Mouse (Mus musculus): ENCODE data around the gene Kif6.
A peak's percentile ranks its signal among the peaks of the same experiment; 100 is the strongest.

The Kif6 gene

DNA sequence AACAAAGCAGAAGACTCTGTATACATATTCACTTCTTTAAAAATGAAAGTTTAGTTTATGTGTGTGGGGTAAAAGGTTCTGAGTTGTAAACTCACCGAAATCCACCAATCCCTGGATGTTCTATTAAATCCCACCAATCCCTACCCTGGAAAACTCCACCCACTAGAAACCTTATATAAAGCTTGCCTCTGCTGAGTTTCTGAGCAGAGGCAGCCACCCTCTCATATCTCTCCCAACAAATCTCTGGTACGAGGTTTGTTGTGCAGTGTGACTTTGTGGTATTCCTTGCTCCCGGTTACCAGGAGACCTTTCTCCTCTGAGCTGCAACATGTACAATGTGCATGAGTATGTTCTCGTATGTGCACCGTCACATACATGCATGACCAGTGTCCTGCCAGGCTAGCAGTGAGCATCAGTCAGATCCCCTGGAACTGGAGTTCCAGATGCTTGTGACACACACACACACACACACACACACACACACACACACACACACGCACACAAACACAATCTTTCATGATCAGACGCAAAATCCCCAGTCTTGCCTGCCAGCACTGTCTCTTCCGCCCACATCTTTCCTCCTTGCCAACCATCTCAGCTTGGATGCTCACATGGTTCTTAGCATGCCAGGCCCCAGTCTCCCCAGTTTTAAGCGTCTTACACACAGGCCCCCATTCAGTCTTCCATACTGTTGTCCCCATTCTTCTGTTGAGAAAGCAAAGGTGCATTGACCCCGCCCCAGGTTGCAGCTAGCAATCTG, 245.3 kb downstream of the Kif6 start:
- DNase-seq, result no peak

DNA sequence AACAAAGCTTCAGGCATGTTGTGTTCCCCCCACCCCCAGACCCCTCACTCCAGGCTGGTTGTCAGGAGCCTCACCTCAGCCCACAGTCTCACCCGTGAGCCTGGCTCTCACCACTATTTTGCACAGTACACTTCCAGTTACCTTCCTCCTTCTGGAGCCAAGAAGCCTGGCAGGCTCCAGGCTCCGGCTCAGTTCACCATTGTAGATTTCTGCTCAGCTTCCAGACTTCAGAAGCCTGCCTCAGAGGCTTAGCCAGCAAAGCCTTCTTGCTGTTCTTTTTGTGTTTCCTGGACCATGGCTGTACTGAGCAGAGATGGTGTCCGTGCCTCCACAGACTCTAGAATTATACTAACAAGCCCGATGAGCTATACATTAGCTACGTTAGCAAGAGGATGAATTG, 248.7 kb downstream of the Kif6 start:
- DNase-seq, result peak; percentile 28 to 47

GRCm38 (mm10) chr17:49865604-49866003, 250.7 kb downstream of the Kif6 start:
- DNase-seq, result no peak

DNA sequence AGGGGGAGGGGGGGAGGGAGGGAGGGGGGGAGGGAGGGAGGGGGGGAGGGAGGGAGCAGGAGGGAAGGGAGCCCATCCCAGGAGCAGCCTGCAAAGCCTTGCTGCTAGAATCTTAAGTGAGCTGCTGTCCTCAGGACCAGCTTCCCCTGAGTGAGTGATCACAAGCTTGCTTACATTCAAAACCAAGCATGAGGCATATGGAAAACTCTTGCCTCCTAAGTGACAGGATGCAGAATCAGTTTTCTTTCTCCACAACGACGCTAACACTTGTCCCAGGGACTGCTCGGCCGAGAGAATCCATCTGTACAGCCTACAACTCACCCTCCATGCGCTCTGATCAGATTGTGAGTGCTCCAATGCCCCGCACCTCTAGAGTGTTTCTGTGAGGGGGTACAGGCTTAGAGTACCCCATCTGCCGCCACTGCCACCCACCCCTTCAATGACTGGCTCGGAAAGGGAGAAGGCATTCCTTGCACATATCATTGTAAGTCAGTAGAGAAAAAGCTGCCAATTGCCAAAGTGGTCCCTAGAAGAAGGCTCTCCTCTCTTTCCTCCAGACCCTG, 251.8 kb downstream of the Kif6 start:
- DNase-seq, result no peak

- peak; percentile 47 to 48 for DNase-seq
Measured at GRCm38 (mm10) chr17:49867321-49868137, 252.6 kb downstream of the Kif6 start.

DNA sequence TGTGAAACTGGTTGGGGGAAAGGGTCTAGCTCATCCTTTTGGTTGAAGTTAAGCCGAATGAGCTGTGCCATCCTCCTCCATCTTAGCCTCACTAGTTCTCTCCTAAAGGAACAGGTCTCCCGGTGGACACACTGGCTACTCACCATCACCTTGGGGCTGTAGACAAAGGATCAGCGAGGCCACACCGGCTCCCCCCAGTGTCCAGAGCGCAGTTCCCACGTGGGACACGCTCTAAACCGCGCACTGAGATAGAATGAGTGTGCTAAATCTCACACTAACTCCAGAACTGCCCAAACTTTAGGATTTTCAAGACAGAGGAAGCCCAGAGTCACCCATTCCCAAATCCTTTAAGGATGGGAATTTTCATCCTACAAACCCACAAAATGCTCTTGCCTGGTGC, 254.3 kb downstream of the Kif6 start:
- DNase-seq, result no peak

DNA sequence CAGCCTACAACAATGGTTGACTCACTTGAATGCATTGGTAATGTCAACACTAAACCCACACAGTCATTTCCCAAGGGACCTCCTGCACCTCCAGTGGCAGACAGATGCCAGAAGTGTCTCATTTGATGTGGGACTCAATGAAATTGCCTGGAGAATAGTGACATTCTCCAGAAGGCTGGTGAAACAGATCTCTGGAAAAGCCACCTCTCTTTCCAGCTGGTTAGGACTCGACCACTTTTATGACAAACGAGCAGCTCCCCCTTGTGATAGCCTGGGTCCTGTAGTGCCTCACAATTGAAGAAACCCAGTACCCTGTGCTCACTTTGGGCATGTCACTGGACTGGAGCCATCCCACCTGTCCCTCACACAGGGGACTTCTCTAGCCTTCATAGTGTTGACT, 257.4 kb downstream of the Kif6 start:
- peak in 1 of 2 experiments; percentile 29 for DNase-seq

- no peak for DNase-seq
Measured at GRCm38 (mm10) chr17:49874746-49875145, 259.8 kb downstream of the Kif6 start.

- no peak for DNase-seq
Measured at GRCm38 (mm10) chr17:49875401-49875800, 260.5 kb downstream of the Kif6 start.

DNA sequence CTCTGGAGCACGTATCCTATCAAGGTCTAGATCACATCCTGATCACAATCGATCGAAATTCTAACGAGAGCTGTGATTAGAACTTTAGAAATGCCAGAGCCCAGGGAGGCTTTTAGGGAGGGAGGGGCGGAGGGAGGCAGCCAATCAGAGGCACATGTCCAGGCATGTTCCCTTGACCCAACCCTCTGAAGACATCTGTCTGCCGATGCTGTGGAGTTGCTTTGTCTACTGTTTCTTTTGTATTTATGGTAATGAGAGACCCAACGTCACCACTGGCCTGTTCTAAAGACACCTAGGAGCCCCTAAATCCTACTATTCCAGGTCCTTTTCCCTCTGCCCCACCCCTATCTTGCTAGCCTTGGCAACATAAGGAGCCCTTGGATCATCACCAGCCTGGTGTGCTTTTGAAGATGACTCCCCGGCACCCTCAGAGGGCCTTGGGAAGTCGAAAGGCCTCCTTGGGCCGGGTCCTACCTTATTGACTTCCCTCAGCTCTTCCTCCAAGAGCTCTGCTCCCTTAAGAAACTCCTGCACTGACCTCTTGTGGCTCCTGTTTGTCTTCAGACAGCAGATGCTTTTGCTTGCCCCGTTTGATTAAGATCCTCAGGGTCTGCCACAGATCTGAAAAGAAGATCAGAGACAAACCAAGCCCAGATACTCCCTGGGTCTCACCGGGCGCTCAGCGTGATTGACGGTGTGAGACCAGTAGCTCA, 261.2 kb downstream of the Kif6 start:
- DNase-seq, result no peak

DNA sequence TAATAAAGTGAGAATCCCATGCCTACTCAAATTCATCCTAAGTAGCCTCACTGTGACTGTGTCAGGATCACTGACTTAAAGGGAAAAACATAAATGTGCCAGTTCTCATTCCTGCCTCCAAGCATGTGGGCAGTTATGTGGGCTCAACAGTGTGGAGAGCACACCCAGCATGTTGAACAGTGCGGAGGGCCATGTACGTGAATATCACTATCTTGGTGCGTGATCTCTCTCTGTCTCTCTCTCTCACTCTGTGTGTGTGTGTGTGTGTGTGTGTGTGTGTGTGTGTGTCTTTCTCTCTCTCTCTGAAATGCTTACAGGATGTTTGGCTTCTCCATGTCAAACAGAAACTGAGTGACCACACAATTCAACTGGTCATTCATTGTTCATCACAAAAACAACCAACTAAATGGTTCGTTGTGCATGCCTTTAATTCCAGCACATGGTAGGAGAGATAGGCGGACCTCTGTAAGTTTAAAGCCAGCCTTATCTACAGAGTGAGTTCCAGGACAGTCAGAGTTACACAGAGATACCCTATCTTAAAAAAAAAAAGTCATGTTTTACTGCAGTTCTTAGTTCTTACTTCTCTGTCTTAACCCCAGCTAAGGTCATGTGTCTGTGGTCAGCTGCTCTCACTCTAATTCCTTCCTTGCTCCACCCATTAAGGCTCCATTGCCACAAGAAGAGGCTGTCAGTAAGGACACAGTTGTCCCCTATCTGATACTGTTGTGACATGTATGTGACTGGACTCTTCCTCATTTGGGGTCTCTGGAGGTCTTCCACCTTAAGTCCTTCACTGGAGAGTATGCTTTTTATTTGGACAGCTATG, 266.2 kb downstream of the Kif6 start:
- DNase-seq, result no peak

DNA sequence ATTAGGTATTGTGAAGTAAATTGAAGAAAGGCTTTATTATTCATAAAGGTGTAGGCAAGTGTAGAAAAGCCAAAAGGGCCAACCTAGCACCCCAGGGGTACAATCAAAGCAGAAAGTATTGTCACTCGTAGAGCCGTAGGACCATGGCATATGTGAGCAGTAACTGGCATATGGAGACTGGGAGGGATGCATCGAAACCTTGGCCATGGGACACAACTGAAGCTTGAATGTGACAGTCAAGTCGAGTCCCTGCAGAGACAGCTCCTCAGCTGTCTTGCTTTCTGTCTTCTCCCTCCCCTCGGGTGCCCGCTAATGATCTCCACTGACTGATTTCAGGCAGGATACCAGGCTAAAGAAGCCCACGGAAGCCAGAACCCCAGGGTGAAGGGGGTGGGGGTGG, 266.9 kb downstream of the Kif6 start:
- DNase-seq, result peak in 1 of 2 experiments; percentile 27

DNA sequence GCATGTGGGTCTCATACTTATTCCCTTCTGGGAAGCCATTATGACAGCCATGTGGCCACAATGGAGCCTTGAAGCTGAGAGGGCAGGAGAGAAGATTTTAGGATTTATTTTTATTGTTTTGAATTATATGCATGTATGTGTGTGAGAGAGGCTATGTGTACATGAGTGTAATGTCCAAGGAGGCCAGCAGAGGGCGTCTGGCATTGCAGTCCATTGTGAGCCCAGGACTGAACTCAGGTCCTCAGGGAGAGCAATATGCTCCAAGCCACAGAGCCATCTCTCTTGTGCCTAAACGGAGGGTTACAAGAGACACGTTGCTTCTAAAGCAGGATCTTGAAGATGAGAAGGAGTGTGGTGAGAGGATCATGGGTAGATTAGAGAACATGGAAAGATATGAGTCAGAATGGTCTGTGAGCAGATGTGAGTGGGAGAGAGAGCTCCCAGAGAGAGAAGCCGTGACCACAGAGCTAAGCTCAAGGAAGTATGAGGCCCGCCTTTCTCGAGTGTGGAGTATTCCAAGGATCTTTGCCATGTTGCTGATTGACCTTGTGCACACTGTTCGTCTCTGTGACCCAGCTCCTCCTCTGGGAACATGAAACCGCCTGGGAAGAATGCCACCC, 268.3 kb downstream of the Kif6 start:
- no peak for DNase-seq

DNA sequence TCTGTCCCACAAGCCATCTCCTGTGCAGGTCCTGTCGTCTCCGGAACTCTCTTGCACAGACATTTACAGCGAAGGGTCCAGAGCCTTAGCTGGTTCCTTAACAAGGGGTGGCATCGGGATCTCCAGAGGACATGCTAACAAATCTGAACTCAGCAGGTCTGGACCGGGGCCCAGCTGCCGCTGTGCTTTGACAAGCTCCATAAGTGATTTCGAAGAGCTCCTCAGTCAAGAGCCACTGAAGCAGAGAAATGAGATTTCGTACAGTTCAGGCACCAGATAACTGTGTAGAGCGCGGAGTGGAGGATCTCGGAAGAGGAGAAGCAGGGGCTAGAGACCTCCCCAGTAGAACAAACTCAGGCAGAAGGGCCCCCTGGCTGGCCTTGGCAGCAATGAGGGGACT, 270.1 kb downstream of the Kif6 start:
- DNase-seq, result peak; percentile 33 to 51

DNA sequence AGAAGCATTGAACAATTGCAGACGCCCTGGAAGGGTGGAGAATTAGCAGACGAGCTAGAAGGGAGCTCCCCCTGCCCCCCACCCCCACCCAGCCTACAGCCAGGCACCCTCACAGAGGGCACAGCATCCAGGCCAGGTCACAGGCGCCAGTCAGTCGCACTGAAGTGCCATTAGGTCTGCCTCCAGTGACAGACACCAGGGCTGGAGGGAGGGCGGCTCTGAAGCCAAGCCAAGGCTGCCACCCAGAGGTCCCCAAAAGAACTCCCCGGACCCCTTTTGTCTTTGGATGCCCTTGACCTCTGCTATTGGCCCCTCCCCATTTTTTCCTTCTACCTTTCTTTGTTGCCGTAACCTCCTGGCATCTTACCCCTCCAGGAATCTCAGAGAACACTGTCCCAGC, 274.7 kb downstream of the Kif6 start:
- peak in 1 of 2 experiments; percentile 35 for DNase-seq

DNA sequence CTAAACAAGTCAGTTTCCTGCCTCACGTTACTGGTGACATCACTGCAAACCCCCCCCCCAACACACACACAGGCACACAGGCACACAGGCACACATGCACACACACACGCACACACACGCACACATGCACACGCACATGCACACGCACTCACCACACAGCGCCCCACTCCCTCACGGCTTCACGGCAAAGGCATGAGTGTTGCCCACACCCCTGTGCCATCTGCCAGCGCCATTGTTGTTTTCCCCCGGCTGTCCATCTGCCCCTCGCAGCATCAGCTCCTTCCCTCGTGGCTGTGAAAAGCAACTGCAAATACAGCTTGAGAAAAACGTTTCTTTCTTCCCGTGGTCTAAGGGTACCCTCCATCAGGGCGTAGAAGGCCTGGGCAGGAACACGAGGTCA, 275.9 kb downstream of the Kif6 start:
- DNase-seq, result no peak

- no peak for DNase-seq
Measured at GRCm38 (mm10) chr17:49892390-49892789, 277.5 kb downstream of the Kif6 start.

GRCm38 (mm10) chr17:49894471-49894870, 279.5 kb downstream of the Kif6 start:
- no peak for DNase-seq

DNA sequence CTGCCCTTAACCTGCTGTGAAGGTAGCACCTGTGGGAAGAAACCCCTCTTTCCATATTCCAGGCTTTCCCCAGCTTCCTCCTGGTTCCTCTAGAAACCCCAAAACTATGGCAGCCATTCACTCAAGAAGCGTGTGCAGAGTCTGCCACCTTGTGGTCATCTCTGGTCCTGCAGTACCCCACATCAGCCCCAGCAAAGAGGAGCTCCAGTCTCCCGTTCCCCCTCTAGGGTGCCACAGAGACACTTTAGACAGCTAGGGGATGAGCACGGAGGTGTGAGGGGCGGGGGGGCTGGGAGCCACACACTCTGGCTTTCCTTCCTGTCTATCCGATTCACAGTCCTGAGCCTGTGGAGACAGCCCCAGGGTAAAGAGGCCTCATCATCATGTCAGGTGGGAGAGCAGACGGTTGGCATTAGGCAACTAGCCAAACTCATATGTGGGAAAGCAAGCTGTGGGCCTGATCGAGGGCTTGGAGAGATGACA, 284.0 kb downstream of the Kif6 start:
- peak; percentile 91 to 92 for DNase-seq

GRCm38 (mm10) chr17:49902613-49903012, 287.7 kb downstream of the Kif6 start:
- no peak for DNase-seq

DNA sequence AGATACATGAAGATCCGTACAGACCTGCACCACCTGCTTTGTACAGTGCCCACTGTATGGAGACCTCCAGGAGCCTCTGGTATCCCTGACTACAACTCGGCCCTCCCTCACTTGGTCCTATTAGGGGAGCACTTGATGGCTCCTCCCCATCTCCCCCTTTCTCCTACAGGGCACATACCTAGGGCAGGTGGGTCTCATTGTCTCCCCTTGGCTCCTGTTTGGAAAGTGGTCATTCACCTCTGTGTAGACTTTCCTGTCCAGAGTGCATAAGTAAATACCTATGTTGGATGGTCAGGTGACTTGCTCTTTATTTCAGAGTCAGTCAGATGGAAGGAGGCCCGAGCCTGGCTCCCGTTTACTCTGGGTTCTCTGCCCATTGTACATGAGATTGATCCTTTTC, 308.5 kb downstream of the Kif6 start:
- no peak for DNase-seq

GRCm38 (mm10) chr17:49927611-49928010, 312.7 kb downstream of the Kif6 start:
- no peak for DNase-seq
